Mouse (Mus musculus): ENCODE results near the gene Pdia4.
"Not testable (repeated sequence)": the region's sequence is repeated elsewhere in the genome, so short reads cannot be mapped to it uniquely, and the experiment has no call there.

- TF ChIP-seq CTCF (IDR thresholded peaks at IDR 0.05; ENCODE audit: extremely low read depth, insufficient read depth, insufficient read length, insufficient replicate concordance); POLR2A (IDR thresholded peaks at IDR 0.05; ENCODE audit: low read depth, low read length): not testable (repeated sequence)
These were observed 55.4 kb downstream of the Pdia4 start for GRCm38 (mm10) chr6:47757849-47758248.

Data from spleen, adult 2 months (tissue).